In genomic region chr1:59874023-59874422, GRCm38 (mm10) we compare ENCODE assay signal across 28 mouse cellular contexts. TPM values are rescaled to one million over a fixed set of nuclear protein-coding genes. Genes with fewer than 3 reads are reported as not detected.
DNase-seq lines count a peak whose midpoint lies in the region; TF ChIP-seq lines count a peak whose summit lies in the region.
"Had no signal": no experiment of that assay in that cellular context is flagged by ENCODE, and none has a peak within 500 bp of the region (broad histone marks: within the 10 kb centered on the region; RNA-seq: fewer than 3 reads in every experiment).

No protein-coding gene starts in this region.

- no peak for DNase-seq in heart, adult 2 months
- no peak for DNase-seq in heart, adult 8-10 months (ENCODE audit: low spot score)
- no peak for DNase-seq in left cerebral cortex, adult 2 months (ENCODE audit: extremely low spot score in 1 of 2, low spot score in 2 of 2)
- DNase-seq in left cerebral cortex, adult 9 months (ENCODE audit: low spot score in 2 of 2) = no peak
- DNase-seq in MEL (ENCODE audit: low read depth, low spot score) (no peak), NIH3T3 (ENCODE audit: low read depth) (peak; percentile 26)
- DNase-seq in thymus, postnatal 36 days = no peak
- DNase-seq: adrenal gland, postnatal 10 days; B cell, adult 2 months; cerebellum, adult 11 months; cerebellum, adult 9-11 months; heart, postnatal 14 days; kidney, postnatal 25 days; retina, postnatal 1 day; right cerebral cortex, postnatal 14 days; thymus, postnatal 14 days had no signal

- TF ChIP-seq RAD21 in MEL (IDR thresholded peaks at IDR 0.05; ENCODE audit: low read depth, low read length) = peak; percentile 6

- H3K4me3 ChIP-seq in heart, adult 2 months = no peak overlapping the region
- H3K4me3 ChIP-seq in left cerebral cortex, adult 2 months = no peak overlapping the region
- H3K4me3 ChIP-seq in MEL (ENCODE audit: control insufficient read depth in 1 of 2, insufficient read depth in 1 of 2, low read depth in 2 of 2, low read length in 2 of 2) = no peak overlapping the region
- H3K4me3 ChIP-seq: embryonic facial prominence, embryonic 10.5 days; embryonic facial prominence, embryonic 15.5 days; forebrain, embryonic 12.5 days; hindbrain, embryonic 10.5 days; limb, embryonic 10.5 days; limb, embryonic 15.5 days; liver, embryonic 15.5 days; midbrain, embryonic 13.5 days; neural tube, embryonic 15.5 days; stomach, embryonic 15.5 days had no signal

- peaks cover 2% of the 10 kb centered on the region for H3K36me3 ChIP-seq in heart, adult 2 months (ENCODE audit: control insufficient read depth, insufficient read depth, low read length)
- no peaks in the 10 kb centered on the region for H3K36me3 ChIP-seq in MEL (ENCODE audit: control insufficient read depth in 1 of 2, insufficient read depth in 2 of 2, low read length in 2 of 2)

- TF ChIP-seq EP300 in heart, adult 2 months (IDR thresholded peaks at IDR 0.05; ENCODE audit: insufficient read depth, low read depth, low read length) = no peak
- no peak for TF ChIP-seq EP300 in MEL (IDR thresholded peaks at IDR 0.05; ENCODE audit: low read depth in 1 of 2, low read length in 2 of 2)

- no peaks in the 10 kb centered on the region for H3K9me3 ChIP-seq in MEL (replicated peaks; ENCODE audit: insufficient read depth, low read length)
- H3K9me3 ChIP-seq: embryonic facial prominence, embryonic 10.5 days; embryonic facial prominence, embryonic 15.5 days; forebrain, embryonic 12.5 days; hindbrain, embryonic 10.5 days; limb, embryonic 10.5 days; limb, embryonic 15.5 days; liver, embryonic 15.5 days; midbrain, embryonic 13.5 days; neural tube, embryonic 15.5 days; stomach, embryonic 15.5 days had no signal

- H3K27ac ChIP-seq in heart, adult 2 months = no peak overlapping the region
- H3K27ac ChIP-seq in left cerebral cortex, adult 2 months = no peak overlapping the region
- H3K27ac ChIP-seq in MEL (ENCODE audit: control insufficient read depth, low read depth, low read length) = no peak overlapping the region
- H3K27ac ChIP-seq: embryonic facial prominence, embryonic 10.5 days; embryonic facial prominence, embryonic 15.5 days; forebrain, embryonic 12.5 days; hindbrain, embryonic 10.5 days; limb, embryonic 10.5 days; limb, embryonic 15.5 days; liver, embryonic 15.5 days; macrophage; midbrain, embryonic 13.5 days; neural tube, embryonic 15.5 days; stomach, embryonic 15.5 days had no signal

- TF ChIP-seq CTCF in heart, adult 2 months (IDR thresholded peaks at IDR 0.05) = peak; percentile 37
- TF ChIP-seq CTCF in left cerebral cortex, adult 2 months (IDR thresholded peaks at IDR 0.05) = peak; percentile 51
- TF ChIP-seq CTCF in MEL (IDR thresholded peaks at IDR 0.05 in 2 of 3, conservative IDR thresholded peaks at IDR 0.05 in 1 of 3; ENCODE audit: control insufficient read depth in 1 of 3, insufficient read depth in 1 of 3, low read depth in 2 of 3, low read length in 3 of 3, poor library complexity in 1 of 3, severe bottlenecking in 1 of 3) = peak in 1 of 3 experiments; percentile 30; a peak in 2 of 6 replicates

- H3K4me1 ChIP-seq in heart, adult 2 months (ENCODE audit: control insufficient read depth, insufficient read depth, low read length) = no peaks in the 10 kb centered on the region; the same call in 1 of the 2 replicates
- H3K4me1 ChIP-seq in MEL (ENCODE audit: control insufficient read depth in 1 of 2, insufficient read depth in 2 of 2, low read length in 2 of 2) = no peaks in the 10 kb centered on the region
- H3K4me1 ChIP-seq: embryonic facial prominence, embryonic 10.5 days; embryonic facial prominence, embryonic 15.5 days; forebrain, embryonic 12.5 days; hindbrain, embryonic 10.5 days; limb, embryonic 10.5 days; limb, embryonic 15.5 days; liver, embryonic 15.5 days; midbrain, embryonic 13.5 days; neural tube, embryonic 15.5 days; stomach, embryonic 15.5 days had no signal

- 87% methylated on average over 3 of the region's 3 CpGs for WGBS in heart, adult 2 months

- 0 out of 2 replicates have a peak, but pooled peaks cover 1% of the 10 kb centered on the region for H3K79me2 ChIP-seq in heart, adult 2 months (replicated peaks; ENCODE audit: control insufficient read depth, insufficient read depth, low read length)
- no peaks in the 10 kb centered on the region for H3K79me2 ChIP-seq in MEL (ENCODE audit: control insufficient read depth, insufficient read depth, low read length, poor library complexity)

- TF ChIP-seq POLR2A in heart, adult 2 months (IDR thresholded peaks at IDR 0.05; ENCODE audit: insufficient read depth, low read depth, low read length) = no peak
- TF ChIP-seq POLR2A in MEL (IDR thresholded peaks at IDR 0.05; ENCODE audit: control insufficient read depth in 1 of 2, insufficient read depth in 1 of 2, low read depth in 1 of 2, low read length in 2 of 2, poor library complexity in 1 of 2) = no peak

- H3K27me3 ChIP-seq in heart, adult 2 months (ENCODE audit: control insufficient read depth, insufficient read depth, low read length) = no peaks in the 10 kb centered on the region
- no peaks in the 10 kb centered on the region for H3K27me3 ChIP-seq in MEL (ENCODE audit: control insufficient read depth in 1 of 2, insufficient read depth in 2 of 2, low read length in 2 of 2)
- H3K27me3 ChIP-seq: embryonic facial prominence, embryonic 15.5 days; forebrain, embryonic 12.5 days; limb, embryonic 15.5 days; liver, embryonic 15.5 days; midbrain, embryonic 13.5 days; neural tube, embryonic 15.5 days; Patski; stomach, embryonic 15.5 days had no signal

- H3K9ac ChIP-seq in heart, adult 2 months (ENCODE audit: low read depth, low read length) = no peak overlapping the region
- no peak overlapping the region for H3K9ac ChIP-seq in MEL (ENCODE audit: control insufficient read depth, low read depth, low read length, poor library complexity, severe bottlenecking)
- H3K9ac ChIP-seq: embryonic facial prominence, embryonic 15.5 days; forebrain, embryonic 12.5 days; limb, embryonic 15.5 days; liver, embryonic 15.5 days; midbrain, embryonic 13.5 days; neural tube, embryonic 15.5 days; stomach, embryonic 15.5 days had no signal

- intact Hi-C loops in heart, adult 2 months (cut with DNase I) = no loop called here
- intact Hi-C loops in left cerebral cortex, adult 2 months (cut with DNase I) = no loop called here

TF ChIP-seq in MEL, 35 proteins besides CTCF, POLR2A, EP300 and RAD21:
- no peak for TF ChIP-seq CHD2 (IDR thresholded peaks at IDR 0.05; ENCODE audit: low read length)
- peak; percentile 22; the same call in 1 of the 2 replicates for TF ChIP-seq SMC3 (IDR thresholded peaks at IDR 0.05; ENCODE audit: low read depth, low read length)

RNA-seq across cellular contexts. Expression of gene Fam117b, which starts 38.8 kb away (rescaled TPM):
- total RNA-seq in heart, adult 2 months (2021) = 10 to 100 TPM; 10.6 to 24.6 TPM
- polyA plus RNA-seq in heart, adult 2 months (2012; rRNA removed) = 5.2 and 6.1 TPM in 2 replicates
- 10 to 100 TPM; 12.8 to 16.0 (median 15.8) TPM for total RNA-seq in heart, adult 8-10 months (2022)
- 10 to 100 TPM; 52.0 to 56.5 TPM for total RNA-seq in left cerebral cortex, adult 2 months (2021)
- total RNA-seq in MEL (2012; rRNA removed) = 11.2 and 17.1 TPM in 2 replicates
- 10 to 100 TPM in 1 of 2 experiments, not detected in 1; 15.5 TPM for polyA plus RNA-seq in MEL (2012; ENCODE audit: insufficient read depth in 1 of 2, insufficient read length in 2 of 2, low read depth in 1 of 2, low replicate concordance in 2 of 2, missing spikeins in 1 of 2)
